Mouse (Mus musculus) neural tube, embryonic 10.5 days (tissue): ENCODE measurements around the gene Ror1.

ENCODE experiments used
- DNase-seq: peaks from one replicate; pipeline ENCODE4 v3.0.0-alpha.2; 2017; ENCODE audit warnings: low spot score; ENCODE audit errors: extremely low spot score

Gene Ror1

DNA sequence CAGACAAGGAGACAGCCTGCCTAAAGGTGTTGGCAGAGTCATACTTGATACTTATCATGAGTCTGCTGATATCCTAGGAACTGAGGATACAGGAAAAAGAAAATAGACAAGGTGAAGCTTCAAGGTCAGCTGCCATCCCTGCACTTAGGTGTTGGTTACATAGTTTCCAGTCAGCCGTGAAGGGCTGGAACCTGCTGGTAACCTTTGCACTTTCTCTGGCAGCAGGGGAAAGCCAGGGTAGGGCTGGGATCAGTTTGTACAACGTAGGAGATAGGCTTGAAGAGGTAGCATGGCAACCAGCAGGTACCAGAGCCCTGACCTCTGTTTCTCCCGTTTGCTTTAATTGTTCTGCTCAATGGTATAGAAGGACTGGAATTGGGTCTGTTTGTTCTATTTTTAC lies 281.6 kb downstream of the Ror1 start:
- no peak for DNase-seq

DNA sequence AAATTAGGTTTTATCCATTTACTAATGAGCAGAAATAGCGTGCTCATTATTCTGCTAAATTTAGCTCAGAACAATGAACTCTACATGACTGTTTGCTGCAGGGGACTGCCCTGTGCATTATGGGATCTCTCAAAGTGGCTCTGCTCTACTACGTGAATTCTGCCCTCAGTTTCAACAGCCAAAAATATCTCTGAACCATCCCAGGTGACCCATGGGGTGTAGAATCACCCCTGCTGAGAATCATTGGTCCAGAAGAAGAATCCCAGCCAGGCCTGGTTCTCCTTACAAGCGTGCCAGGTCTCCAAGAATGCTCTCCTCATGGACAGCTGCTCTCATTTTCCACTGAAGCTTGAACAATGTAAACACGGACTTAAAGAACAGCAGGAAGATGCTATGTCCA lies 282.4 kb downstream of the Ror1 start:
- no peak for DNase-seq

DNA sequence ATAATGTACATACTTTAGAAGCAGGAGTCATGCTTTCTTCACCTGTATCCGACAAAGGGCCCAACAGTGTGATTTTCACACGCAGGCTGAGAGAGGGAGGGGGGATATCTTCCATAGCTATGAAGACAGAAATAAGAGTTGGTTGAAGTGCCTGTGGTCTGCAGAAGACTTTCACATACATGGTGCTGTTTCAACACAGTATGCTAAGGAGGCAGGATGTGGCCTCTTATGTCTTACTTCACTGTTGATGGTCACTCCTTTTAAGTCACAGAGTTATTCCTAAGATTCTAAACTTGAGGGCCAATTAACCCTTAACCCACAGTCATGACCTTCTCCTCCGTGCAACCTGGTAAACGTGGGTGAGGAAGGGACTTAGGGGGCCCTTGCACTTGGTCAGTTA lies 286.2 kb downstream of the Ror1 start:
- DNase-seq, result no peak

DNA sequence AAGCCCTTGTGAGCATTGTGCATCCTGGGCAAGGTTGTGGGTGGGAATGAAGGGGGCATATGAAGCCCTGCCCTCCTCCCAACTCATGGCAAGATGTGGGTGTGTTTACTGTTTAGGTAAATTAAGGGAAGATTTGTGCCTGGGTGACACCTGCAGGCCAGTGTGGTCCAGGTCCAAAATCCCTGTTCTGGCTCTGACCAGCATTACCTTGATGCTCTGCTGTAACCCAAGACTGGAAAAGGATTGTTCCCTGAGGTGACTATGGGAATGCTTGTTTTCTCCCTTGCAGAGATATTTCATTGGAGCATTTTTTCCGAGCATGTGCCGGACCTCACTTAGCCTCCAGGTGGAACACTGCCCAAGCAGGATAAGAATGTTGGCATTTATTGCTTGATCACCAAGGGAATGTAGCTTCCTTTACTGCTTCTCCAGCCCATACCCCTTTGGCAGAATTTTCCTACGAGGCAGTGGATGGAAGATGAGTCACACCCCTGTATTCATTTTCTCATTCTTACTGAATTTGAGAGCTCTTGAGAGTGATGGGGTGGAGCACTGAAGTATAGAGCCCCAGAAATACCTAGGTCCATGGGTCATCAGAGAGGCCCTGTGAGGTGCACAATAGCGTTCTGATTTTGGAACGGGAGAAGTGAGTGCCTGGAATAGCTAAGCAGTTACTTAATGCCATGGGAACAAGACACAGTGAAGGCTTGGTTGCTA lies 290.8 kb downstream of the Ror1 start:
- DNase-seq, result no peak

DNA sequence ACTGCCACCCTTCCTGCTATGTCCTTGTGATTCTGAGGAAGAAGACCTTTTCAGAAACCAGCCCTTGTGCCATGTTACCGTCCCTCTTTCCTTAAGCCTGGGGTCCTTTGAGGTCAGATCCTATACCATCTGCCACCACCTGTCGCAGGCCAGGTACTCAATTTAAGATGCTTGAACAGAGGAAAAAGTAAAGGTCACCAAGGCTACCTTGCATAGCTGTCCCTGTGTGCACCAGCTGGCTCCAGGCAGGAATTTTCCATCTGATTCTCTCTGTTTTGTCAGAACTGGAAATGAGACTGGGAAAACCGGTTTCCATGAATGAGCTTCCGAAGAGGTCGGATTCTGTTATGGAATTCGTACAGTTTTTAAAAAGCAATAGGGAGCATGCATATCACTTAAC lies 294.8 kb downstream of the Ror1 start:
- no peak for DNase-seq

DNA sequence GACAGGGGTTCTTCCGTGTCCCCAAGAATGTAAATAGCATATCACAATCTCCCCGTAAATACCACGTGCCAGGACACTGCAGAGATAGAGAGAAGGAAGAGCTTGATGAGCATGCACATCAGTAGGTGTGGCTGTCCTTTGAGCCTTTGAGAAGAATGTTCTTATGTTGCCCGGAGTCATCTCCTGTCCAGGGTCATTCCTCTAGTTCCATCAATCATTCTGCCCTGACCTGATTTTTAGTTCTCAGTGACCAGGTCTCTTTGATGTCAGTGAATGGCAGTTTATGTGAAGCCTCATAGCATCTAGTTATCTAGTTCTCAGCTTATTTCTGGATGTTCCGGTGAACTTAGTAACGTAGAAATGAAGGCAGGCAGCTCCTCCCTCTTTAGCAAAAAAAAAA lies 295.4 kb downstream of the Ror1 start:
- DNase-seq, result no peak

DNA sequence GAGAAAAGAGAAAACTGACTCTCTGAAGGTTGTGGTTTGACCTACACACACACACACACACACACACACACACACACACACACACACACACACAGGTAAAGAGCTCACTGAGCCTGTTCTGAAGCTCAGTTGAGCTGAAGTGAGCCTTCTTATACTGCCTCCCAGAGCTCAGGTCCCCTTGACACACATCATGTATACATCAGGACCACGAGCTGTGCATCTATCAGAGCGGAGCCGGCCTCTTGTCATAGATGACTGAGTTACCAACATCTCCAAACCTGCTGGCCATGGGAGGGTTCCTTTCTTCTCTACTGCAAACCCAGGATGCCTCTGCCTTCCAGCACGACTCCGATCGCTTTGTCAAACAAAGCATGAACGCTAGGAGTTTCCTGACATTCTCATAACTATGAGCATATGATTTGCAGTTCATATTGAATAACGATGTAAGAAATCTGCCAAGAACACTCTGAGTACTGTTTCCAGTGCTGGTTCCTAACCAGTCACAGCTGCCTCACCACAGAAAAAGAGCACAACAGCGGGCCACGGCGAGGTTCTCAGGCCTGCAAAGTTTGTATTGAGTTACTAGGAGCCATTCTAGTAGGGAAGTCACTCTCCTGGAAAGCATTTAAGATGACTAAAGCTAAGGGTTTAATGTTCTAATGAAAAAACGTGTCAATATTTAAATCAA lies 297.9 kb downstream of the Ror1 start:
- DNase-seq, result no peak

DNA sequence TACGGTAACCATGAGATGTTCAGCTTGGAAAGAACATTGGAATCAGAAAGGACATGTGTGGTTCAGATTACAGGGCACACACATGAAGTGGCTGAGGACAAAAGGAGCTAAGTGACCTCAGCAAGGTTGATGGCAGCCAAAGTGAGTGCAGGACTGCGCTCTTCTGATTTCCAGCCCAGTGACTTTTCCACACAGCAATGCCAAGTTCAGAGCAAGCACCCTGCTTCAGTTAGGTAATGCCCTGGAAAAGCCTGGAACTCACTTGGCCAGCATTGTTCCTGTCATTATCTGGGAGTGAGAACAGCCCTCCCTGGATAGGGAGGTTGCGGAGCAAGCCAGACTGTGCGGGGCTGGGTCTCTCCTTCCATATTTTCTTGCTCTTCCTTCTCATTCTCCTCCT lies 299.8 kb downstream of the Ror1 start:
- no peak for DNase-seq

DNA sequence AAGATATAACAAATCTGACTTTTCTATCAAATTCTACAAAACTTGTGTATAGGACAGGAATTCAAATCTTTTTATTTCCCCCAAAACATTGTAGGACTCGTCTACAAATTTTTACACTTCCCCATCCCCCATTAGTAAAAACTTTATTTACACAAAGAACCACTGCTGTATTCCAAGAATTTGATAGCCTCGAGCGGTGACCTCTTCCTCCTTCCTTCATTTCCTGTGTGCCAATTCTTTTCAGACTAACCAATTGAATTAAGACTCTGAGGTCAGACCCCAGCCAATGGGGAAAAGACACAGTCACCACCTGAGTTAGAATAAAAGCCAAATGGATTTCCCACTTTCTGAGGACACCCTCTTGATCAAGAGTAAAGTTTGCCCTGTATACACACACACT lies 302.5 kb downstream of the Ror1 start:
- no peak for DNase-seq

DNA sequence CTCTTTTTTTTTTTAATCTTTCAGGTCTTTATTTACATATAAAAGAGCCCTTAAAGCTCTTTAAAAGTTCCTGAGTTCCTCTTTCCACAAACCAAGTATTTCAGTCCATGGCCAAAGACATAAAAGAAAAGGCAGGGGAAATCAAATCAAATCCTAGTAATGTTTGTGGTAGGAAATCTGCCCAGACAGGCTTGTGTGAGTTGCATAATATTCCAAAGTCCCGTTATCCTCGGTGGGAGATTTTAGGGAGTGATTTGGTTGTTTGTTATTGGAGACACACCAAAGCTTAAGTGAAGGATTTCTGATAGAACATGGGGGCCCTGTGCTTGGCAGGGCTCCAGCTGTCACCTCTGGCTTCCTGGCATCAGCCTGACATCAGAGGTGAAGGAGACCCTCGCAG lies 305.5 kb downstream of the Ror1 start:
- no peak for DNase-seq

DNA sequence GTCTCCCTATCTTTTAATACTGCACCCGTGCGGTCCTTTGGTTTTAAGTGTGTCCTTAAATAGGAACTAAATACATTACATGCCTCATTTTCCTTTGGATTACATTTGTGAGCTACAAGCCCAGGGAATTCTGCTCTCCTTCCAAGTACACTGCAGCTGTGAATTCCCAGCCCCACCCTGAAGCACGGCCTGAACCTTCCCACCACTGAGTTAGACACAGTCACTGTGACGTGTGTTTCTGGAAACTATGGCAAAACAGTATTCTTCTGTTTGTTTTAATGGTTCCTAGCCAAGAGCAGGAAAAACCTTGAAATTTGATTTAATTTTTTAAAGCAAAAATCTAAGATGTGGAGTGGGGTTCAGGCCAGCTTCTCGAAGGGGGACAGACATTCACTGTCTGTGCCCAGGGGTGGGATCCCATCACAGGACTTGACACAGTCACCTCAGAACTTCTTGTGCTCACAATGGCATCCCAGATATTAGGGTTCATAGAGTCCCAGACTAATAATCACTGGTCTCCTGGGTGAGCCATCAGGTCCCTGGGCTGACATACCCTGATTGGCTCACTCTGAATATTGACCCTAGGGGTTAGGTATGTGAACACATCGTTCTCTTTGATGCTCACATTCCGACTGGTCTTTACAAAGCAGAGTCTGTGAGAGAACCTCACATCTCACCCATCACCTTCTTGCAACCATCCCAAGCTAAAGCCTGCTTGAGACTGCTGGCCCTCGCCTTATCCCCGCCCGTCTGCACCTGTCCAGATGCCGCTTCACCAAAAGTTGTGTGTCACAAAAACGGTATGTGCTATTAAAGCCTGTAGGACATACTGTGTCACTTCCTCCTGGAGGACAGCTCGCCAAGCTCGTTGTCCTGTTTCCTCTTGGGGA lies 306.2 kb downstream of the Ror1 start:
- DNase-seq, result no peak

DNA sequence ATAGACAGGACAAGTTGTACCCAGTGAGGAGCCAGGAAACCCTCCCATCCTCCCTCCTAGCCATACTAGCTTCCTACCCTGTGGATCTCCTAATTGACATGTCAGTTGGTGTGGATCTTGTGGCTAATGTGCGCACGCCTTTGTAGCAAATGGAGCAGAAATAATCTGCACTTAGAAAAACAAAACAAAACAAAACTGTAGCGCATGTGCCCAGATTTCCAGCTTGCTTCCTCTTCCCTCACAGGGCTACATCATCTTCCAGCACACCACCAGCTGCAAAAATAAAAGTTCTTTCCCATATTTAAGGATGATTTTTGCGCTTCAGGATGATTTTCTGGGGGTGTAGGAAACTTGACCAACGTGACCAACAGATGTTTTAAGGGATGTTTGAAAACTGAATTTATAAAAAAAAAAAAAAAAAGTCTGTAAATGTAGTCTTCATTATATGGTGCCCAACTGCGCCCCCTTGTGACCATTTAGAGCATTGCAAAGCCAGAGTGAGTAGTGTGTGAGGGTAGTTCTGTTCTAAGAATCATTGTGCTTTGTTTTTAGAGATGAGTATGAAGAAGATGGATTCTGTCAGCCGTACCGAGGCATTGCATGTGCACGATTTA lies 311.8 kb downstream of the Ror1 start:
- DNase-seq, result peak; percentile 66

DNA sequence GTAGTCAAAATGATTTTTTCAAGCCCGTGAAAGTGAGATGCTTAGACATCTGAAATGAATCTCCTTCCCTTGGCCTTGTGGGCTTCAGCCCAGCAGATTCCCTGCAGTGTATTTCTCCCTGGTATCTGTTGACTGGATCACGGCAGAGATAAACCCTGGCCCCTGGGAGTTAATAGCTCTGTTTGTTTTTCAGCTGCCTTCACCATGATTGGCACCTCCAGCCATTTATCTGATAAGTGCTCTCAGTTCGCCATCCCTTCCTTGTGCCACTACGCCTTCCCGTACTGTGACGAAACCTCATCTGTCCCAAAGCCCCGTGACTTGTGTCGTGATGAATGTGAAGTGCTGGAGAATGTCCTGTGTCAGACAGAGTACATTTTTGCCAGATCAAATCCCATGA lies 313.9 kb downstream of the Ror1 start:
- DNase-seq, result no peak

DNA sequence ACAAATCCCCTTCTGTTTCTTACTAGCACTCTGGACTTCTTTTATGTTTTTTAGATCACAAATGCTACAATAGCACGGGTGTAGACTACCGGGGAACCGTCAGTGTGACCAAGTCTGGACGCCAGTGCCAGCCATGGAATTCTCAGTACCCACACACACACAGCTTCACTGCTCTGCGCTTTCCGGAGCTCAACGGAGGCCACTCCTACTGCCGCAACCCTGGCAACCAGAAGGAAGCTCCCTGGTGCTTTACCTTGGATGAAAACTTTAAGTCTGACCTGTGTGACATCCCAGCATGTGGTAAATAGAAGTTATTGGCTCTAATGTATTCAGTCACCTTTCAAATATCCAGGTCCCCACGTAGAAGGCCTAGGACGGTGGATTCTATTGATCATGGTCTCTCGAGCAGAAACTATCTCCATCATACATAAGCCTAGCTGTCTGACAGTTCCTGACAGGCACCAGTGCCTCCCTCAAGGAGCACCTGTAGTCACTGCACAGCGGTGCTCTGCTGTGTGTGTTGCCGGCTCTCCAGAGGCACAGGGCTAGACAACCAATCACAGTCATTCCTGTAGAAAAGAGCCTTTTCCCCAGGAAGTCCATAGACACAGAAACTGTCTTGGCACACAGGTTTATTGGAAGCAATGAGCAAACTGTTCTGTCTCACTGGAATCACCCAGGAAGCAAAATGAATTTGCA lies 316.4 kb downstream of the Ror1 start:
- no peak for DNase-seq

DNA sequence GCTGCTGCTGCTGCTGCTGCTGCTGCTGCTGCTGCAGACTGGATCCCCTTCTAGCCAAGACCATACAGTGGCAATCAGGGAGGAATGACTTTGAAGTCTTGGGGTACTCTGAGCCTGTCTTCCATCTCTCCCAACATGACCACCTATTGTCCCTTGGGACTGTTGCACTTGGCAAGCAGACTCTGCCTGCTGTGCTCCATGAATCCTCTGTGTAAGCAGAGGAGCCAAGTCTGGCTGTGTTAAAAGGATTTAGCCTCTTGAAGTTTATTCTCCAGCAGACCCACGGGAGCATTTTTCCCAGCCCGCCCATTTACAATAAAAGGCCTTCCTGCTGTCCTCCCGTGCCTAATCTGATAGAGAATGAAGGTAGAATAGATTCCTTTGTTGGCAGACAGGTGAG lies 327.2 kb downstream of the Ror1 start:
- no peak for DNase-seq

DNA sequence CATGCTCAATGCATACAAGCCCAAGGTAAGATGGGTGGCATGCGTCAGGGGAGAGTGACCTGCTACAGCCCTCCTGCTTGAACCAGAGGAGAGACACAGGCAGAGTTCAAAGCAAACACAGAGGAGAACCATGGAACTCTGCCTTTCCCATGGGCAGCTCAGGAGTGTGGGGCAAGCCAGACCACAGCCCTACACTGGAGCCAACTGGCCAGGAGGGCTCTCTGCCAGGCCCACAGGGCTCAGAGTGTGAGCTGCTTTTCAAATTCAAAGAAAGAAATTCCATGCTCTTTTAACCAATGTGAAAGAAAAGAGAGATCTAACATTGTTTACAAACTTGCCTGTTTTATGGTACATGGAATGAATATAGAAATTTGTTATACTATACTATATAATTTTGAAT lies 330.5 kb downstream of the Ror1 start:
- DNase-seq, result no peak

DNA sequence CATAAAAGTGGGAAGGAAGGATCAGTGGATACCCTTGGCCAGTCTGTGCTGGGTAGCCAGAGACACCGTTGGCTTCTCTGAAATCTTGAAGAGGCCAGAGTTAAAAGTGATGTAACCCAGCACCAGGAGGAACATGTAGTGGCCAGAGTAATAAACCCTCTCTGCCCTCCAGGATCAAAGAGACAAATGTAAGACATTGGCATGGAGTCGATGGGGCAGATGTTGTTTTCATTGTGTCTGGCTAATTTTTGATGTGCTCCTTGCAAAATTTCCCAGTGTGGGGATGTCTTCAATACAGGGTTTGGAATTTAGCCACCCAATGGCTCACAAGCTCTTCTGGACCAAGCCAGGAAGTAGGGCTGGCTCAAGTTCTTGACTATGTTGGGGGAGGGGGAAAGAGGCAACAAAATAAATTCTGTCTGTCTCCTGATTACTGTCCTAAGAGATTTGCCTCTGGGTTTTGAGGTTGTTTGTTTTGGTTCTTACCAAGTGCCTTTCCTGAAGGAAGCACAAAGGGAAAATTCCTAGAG lies 333.8 kb downstream of the Ror1 start:
- no peak for DNase-seq

DNA sequence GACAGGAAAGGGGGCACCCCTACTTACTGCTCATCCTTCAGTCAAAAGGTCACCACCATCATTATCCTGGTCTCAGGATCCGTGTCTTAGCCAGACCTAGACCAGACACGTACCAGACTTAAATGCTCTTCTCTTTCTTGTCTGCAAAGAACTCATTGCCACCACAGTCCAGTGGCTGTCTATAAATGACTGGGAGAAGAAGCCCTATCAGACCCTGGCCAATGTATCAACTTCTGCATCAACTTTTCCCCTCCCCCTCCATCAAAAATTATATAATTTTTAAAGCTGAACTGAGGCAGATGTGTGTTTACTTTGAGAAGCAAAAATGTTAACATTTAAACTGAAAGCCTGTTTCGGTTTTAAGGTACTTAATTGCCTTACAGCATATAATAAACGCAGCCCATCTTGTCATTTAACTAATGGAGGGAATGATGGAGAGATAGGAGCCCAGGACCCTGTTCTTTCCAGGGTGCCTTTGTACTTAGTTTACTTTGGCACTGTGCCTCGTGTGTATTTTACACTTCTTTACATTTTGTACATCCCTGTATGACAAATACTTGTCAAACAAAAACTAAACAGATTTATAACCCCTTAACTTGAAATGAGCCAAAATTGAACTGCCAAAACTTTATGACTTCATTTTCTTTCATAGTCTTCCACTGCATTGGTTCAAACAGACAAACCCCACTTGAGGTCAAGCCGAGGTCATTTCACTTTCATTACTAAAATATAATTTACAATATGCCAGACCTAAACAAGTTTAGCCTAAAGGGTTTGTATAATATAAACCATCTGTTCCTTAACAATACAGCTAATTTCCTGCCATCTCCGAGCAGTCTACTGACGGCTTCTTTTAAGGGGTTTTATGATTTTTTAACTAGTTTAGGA lies 339.9 kb downstream of the Ror1 start:
- peak; percentile 9 for DNase-seq

DNA sequence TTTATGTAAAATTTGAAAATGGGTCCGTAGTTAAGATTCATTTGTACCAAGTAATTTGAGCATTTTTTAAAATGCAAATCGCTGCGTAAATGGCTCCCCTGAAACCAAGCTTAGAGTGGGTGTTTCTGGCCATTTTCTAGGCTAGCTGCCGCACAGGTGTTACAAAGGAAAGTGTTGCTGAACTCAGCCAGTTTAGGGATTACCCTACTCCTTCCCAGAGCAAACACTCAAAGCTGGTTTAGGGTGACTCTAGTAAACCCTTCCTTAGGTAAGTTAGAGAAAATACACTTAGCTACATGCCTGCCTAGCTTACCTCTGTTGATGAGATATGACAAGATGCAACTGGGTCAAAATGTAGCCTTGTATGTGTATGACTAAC lies 340.6 kb downstream of the Ror1 start:
- no peak for DNase-seq

DNA sequence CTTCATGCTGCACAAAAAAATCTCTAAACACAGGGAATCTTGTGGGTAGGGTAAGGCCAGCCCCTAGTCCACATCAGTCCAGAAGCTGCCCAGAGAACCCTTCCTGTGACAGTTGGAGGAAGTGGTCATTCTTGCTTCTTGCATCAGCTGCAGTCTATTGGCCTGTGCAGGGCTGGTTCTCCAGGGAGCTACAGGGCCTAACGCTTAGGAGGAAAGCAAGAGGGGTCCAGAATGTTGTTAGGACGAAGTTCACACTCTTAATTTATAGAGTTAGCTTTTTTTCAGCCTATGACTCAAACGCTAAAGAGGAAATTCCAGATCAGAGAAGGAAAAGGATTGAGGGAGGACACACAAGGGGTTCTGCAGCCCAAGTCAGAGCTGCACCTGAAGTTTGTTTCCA lies 351.3 kb downstream of the Ror1 start:
- no peak for DNase-seq
